Mouse (Mus musculus) liver, embryonic 14.5 days (tissue): ENCODE measurements around the gene Aldh3b3.

Source experiments
- CTCF ChIP-seq: IDR thresholded peaks from 2 replicates; pipeline ENCODE4 v1.5.1; 2016; ENCODE audit warnings: antibody characterized with exemption, low read depth, control low read depth
- EP300 ChIP-seq: IDR thresholded peaks from 2 replicates; pipeline ENCODE4 v1.6.1; 2016; ENCODE audit warnings: antibody characterized with exemption, low read depth

- TF ChIP-seq CTCF (no peak), EP300 (no peak)
These were observed 34.3 kb upstream of the Aldh3b3 start for GRCm38 (mm10) chr19:3924190-3924589.
